Mouse (Mus musculus) ovary, postnatal 36 days (tissue): ENCODE measurements around the gene Hist1h2ag.

ENCODE experiments used
- DNase-seq: peaks from one replicate; pipeline ENCODE4 v3.0.0; 2022; ENCODE audit warnings: low spot score, mixed read lengths

The Hist1h2ag gene

DNA sequence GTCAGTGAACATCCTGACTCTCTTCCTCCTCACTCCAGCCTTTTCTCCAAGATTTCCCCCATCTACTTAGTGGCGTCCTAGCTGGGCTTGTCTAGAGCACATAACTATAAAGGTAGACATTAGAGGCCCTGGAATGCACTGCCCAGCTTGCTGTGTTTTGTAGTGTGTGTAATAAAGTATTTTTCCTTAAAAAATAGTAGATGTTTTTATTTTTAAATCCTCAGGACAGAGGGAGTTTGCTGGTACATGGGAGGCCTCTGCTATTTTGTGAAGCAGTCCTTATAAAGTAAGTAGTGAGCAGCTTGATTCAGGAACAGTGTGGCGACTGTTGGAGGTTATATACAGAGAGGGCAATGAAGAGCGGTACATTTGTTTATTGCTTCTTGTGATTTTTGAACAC is 34.0 kb downstream of the Hist1h2ag start:
- DNase-seq: no peak

DNA sequence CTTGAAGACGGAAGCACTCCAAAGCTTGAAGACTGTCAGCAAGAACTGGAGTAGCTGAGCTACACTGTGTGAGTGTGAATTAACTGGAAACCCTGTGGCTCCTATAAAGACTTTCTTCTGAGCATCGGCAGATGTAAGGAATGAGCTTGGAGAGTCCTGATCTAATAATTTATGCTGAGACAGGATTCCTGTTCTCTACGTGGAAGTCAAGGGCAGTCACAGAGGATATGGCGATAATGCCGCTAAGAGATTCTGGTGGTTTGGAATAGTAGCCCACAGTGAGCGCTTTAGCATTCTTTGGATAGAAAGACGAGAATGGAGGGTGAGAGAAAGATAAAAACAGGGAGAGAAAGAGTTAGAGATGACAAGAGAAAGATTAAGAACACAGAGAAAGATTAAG is 34.9 kb downstream of the Hist1h2ag start:
- no peak for DNase-seq

DNA sequence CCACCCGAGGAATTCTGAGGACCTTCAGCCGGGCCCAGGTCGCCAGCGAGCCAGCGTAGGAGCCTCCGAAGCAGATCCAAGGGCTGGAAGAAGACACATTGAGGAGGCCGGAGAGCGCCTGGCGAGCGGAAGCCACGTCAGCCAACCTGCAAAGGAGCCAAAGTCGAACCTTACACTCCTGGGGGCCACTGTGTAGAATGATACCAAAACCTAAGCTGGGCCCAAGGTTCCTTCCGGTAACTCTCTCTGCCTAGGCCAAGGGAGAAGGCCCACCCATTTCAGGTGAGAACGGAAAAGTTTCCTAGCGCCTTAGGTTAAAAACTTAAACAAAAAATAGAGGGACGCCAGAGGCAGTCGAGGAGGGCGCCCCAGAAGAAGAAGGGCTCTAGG is 35.6 kb downstream of the Hist1h2ag start:
- DNase-seq: no peak

GRCm38 (mm10) chr13:22006334-22007120 is 36.2 kb downstream of the Hist1h2ag start:
- peak; percentile 40 for DNase-seq

DNA sequence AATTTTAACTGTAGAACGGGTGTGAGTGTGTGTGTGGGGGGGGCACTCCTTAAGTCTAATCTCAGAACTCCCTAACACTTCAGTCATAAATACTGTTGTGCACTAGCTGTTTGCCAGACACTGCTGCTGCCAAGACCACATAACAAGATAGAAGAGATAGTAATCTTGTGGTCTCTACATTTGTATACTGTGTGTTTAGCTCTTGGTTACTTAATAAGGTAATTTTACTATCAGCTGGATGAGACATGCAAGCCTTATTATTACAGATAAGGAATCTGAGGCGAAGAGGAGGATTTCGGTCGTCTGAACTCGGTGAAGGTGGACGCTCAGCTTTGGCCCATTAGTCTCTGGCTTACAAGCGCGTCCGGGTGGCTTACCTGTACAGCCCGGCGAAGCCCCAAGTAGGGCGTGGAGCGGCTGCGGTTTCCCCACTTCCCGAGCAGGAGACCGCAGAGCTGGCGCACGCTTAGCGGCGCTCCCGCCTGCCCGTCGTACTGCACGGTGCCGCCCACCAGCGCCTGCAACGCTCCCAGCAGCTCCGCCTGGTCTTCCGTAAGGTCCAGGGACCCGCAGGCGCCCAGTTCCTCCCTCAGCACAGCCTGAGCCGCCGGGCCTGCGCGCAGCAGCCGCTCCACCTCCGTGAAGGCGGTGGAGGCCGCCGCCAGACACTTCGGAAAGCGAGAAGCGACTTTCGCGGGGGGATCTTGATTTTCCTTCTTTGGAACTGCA is 37.0 kb downstream of the Hist1h2ag start:
- DNase-seq: peak; percentile 58

DNA sequence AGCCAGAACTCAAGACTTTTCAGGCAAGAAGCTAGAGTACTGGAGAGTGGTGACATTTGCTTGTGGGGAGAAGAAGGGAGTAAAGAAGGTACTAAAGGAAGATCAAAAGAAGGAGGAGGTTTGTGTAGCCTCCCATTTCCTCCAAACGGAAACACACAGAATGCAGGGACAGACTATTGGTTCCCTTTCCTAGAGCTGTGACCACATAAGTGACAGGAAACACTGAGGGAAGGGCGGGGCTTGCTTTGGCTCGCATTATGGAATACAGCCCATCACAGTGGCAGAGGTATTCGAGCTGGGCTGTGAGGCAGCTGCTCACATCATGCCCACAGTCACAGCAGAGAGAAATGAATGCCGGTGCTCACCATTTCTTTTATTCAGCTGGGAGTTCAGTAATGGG is 40.9 kb downstream of the Hist1h2ag start:
- no peak for DNase-seq

DNA sequence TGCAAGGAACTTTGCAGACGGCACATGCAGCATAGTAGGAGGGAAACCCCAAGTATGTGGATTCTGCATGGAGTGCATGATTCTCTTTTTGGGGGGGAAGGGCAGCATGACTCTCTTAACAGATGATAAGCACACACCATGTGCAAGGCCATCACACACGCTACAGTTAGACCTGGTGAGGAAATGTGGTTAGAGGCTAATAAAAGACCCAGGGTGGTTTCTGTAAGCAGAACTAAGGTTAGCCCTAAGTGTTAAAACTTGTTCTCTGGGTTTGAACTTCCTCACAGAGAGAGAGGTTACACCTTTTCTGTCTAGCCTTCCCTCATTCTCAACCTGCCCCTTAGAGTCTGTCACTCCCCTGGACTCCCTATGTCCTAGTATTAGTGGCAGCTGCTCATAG is 41.4 kb downstream of the Hist1h2ag start:
- DNase-seq: no peak

DNA sequence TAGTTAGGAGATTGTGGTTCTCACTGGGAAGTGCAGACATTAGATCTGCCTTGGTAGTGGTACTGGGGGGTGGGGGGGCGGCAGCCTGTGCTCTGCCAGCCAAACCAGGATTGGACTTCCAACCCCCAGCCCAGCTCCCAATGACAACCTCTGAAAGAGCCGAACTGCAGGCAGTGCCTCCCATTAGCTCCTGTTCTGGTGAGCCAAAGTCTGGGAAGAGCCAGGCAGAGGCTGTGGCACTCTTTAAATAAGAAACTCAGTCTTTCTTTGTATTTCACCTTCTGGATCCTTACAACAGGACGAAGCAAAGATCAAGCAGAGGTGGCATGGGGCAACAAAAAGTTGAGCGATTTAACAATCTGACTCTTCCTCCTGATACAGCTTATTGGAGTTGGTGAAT is 43.6 kb downstream of the Hist1h2ag start:
- no peak for DNase-seq

DNA sequence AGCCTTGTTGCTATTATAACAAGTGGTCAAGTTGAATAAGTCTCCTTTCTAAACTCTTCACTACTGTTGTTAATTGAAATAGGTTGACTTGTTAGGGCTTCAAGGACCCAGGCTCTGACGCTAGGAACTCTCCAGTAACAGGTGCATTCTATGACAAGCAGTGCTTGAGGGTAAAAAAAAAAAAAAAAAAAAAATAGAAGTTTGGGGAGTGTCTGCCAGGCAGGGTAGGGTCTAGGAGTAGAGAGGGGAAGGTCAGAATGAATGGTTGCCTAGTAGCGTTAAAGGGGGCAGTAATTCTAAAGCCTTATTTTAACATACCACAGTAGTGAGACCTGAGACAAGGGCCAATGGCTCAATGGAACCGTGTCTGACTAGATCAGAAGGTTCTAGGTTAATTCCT is 44.3 kb downstream of the Hist1h2ag start:
- DNase-seq: no peak

- DNase-seq: no peak
These were observed 44.9 kb downstream of the Hist1h2ag start for GRCm38 (mm10) chr13:21997821-21998220.

DNA sequence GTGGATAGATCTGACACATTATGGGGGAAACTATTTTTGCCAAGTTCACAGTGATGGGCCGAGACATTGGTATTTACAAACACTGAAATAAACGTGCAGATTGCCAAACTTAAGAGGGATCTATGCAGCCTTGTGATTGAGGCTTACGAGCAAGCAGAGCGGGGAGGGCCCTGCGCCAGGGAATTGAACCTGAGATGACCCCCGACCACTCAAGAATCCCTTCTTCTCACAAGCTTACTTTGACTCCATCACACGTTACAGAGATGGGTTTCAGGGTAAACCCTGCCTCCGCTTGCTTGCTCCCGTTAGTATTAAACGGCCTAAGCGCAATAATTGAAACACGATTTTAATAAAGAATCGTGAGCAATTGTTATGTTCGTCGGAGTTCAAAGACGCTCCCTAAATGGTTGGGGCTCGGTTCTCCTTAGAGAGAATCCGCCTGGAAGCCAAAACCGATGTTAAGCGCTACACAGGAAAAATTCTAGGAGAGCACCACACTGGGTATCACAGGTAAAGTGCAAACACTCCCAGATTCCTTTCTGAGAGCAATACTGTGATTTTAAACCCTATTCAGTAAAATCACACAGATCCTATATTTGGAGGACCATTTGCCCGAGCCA is 45.4 kb downstream of the Hist1h2ag start:
- DNase-seq: no peak

DNA sequence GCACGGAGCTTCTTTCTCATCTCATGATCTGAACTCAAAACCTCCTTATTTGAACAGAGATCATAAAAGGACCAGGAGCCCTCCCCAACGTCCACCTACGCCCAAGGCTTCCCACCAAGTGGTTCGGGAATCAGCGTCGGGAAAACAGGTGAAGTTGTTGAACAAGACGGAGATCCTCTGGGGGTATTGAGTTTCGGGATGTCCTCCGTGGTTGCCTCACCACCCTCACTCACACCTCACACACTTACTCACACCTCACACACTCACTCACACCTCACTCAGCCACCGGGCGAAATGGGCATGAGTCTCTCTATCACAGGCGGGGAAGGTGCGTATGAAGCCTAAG is 45.9 kb downstream of the Hist1h2ag start:
- DNase-seq: no peak

DNA sequence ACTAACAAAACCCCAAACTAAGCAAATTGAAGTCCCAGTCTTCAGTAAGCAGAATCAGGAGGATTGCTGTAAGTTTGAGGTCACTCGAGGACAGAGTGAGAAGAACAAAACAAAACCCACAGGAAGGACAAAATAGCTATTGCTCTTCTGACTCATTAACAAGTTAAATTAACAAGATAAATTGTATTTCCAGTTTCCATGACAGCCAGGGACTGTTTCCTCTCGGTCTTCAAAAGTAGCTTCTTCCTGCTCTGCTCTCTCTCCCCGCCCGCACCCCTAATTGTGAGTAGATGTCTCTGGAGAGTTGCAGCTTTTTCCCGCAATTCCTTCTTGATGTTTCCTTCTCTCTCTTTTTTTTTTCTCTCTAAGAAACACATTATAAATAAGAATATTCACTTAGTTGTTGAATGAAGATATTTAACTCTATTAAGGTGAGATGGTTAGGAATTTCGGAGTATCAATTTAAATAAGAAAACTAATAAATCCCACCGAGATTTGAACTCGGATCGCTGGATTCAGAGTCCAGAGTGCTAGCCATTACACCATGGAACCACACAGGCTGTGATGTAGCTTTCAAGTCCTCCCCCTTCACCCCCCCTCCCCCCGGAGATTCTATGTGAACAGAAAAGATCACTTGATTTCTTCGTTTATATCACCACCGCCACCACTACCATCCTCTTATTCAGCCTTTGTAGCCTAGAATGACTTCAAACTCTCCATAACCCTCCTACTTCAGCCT is 46.5 kb downstream of the Hist1h2ag start:
- no peak for DNase-seq

DNA sequence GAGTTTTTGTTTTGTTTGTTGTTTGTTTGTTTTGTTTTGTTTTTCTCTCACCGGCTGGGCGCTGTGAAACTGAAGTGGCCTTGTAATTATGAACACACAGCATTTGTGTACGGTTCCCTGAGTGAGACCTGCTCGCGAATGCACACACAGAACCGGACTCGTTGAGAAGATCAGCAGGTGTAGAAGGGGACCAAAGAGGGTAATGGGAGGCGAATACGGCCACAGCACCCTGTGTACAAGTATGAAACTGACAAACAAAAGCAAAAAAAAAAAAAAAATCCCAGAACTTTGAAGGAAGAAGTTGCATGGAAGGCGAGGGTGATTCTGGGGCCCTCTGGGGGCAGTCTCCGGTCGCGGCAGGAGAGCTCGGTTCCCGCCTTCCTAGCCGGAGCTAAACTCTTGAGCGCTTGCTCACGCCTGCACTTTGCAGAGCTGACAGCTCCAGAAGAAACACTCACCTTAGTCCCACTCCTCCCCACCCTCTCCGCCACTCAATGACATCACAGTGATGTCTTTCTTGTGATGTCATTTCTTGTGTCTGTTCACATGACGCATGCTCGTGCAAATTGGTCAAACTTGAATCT is 47.3 kb downstream of the Hist1h2ag start:
- DNase-seq: no peak

- no peak for DNase-seq
These were observed 47.8 kb downstream of the Hist1h2ag start for GRCm38 (mm10) chr13:21994896-21995295.

DNA sequence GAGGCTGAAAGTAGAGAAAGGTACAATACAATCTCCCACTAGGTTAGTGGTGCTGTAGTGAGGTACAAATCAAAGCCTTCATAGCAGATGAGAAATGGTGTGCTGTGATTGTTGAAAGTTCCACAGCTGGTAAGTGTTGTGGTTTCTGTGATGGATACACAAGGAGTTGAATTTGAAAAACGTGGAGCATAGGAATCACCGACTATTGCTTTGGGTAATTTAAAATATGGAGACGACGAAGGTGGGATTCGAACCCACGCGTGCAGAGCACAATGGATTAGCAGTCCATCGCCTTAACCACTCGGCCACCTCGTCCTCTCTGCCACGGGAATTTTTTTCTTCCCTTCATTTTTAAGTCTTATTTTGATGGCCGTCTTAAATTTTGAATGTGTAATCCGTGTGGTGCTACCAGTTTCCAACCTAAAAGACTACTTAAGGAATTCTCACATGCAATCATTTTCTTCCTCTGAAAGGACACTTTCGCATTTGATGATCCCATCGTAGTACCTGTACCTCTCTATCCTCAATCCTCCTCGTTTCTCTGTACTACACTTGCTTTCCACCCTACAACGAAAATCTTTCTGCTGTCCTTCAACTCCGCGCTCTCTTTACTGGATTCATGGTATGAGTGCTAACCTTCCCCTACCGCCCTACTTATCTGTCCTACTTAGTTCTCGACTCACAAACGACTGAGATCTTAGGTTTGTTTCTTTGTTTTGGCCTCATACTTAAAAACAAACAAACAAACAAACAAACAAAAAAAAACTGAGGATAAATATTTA is 48.6 kb downstream of the Hist1h2ag start:
- no peak for DNase-seq

- DNase-seq: no peak
These were observed 50.2 kb downstream of the Hist1h2ag start for GRCm38 (mm10) chr13:21992550-21992949.
